Mouse (Mus musculus) intestine, postnatal 0 days (tissue): ENCODE measurements at regions not wholly inside any gene's neighbourhood (a gene's known extent, or its start where the extent isn't known, plus 50 kb on each side); places are given as distances from the start of the nearest gene placed in this dataset.

Experiments
- ATAC-seq: fragments of 200-750 bp; cut with Nextera tagmentation; 2 replicates; pipeline ENCODE4 v1.8.0; 2017; ENCODE audit warnings: mild to moderate bottlenecking, moderate TSS enrichment, moderate library complexity
- H3K27ac ChIP-seq: fragments of 300-500 bp; sonication (generic); 2 replicates; pipeline ENCODE4 v1.5.1; 2014; ENCODE audit warnings: mild to moderate bottlenecking, low read depth, low read length, moderate library complexity
- H3K27me3 ChIP-seq: fragments of 300-500 bp; sonication (generic); replicated peaks from 2 replicates; pipeline ENCODE4 v1.6.1; 2014; ENCODE audit warnings: low read length, mixed read lengths; ENCODE audit not compliant: control insufficient read depth, insufficient read depth
- H3K36me3 ChIP-seq: fragments of 300-500 bp; sonication (generic); 2 replicates; pipeline ENCODE4 v1.6.1; 2014; ENCODE audit warnings: mild to moderate bottlenecking, moderate library complexity; ENCODE audit not compliant: control insufficient read depth, insufficient read depth
- H3K4me1 ChIP-seq: fragments of 300-500 bp; sonication (generic); replicated peaks from 2 replicates; pipeline ENCODE4 v1.6.1; 2014; ENCODE audit warnings: antibody characterized with exemption, low read length, mixed read lengths; ENCODE audit not compliant: control insufficient read depth, insufficient read depth
- H3K4me2 ChIP-seq: fragments of 300-500 bp; sonication (generic); replicated peaks from 2 replicates; pipeline ENCODE4 v1.6.1; 2014; ENCODE audit warnings: low read depth, mild to moderate bottlenecking, moderate library complexity
- H3K4me3 ChIP-seq: fragments of 300-500 bp; sonication (generic); 2 replicates; pipeline ENCODE4 v1.5.1; 2014; ENCODE audit warnings: low read depth, low read length
- H3K9ac ChIP-seq: fragments of 300-500 bp; sonication (generic); 2 replicates; pipeline ENCODE4 v1.6.1; 2014; ENCODE audit warnings: mild to moderate bottlenecking, low read depth, low read length
- H3K9me3 ChIP-seq: fragments of 300-500 bp; sonication (generic); 2 replicates; pipeline ENCODE4 v1.6.1; 2016; ENCODE audit warnings: mixed run types; ENCODE audit not compliant: control insufficient read depth
- CTCF ChIP-seq: sonication (generic); IDR thresholded peaks from 2 replicates; pipeline ENCODE4 v1.5.1; 2016; ENCODE audit warnings: low read depth, mild to moderate bottlenecking, control low read depth, antibody characterized with exemption, moderate library complexity
- WGBS: fragments of 180-500 bp; shearing (Covaris S2); extraction: QIAGEN DNeasy Blood & Tissue Kit; methylation state at CpG from one replicate; pipeline ENCODE4 v1.1.7; 2014; 5-methylcytosine and 5-hydroxymethylcytosine counted together

- H3K9ac ChIP-seq = no peak overlapping the region
- 79% methylated on average over 3 of the region's 3 CpGs for WGBS
- no peak overlapping the region for H3K4me3 ChIP-seq
- H3K27me3 ChIP-seq = no peaks in the 10 kb centered on the region
- no peaks in the 10 kb centered on the region for H3K4me1 ChIP-seq
- H3K4me2 ChIP-seq = no peak overlapping the region
- no peaks in the 10 kb centered on the region for H3K9me3 ChIP-seq
- H3K27ac ChIP-seq = no peak overlapping the region
- no peak for ATAC-seq
- no peaks in the 10 kb centered on the region for H3K36me3 ChIP-seq
- no peak for TF ChIP-seq CTCF
Observed at GRCm38 (mm10) chr1:149038188-149038967, 922.7 kb downstream of the Pla2g4a start.

DNA sequence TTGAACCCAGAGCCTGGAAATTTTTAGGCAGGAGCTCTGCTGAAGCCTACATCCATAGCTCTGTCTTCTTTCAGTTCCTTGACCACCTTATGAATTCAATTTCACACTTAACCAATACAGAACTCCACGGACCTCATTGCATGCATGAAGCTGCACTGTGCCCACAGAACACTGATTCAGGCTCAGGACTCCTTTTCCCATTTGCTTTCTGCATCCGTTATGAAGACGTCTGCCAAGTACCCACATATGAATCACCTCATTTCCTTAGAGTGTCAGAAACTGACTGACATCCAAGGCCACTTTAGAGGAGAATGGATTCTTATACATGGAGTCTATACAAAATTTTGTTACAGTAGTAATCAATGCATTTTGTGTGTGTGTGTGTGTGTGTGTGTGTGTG, 932.8 kb downstream of the Pla2g4a start:
- WGBS = 78% methylated on average over 3 of the region's 3 CpGs
- Histone ChIP-seq H3K4me3 (no peak overlapping the region), H3K4me2 (no peak overlapping the region), H3K36me3 (no peaks in the 10 kb centered on the region), H3K9ac (no peak overlapping the region), H3K4me1 (no peaks in the 10 kb centered on the region), H3K9me3 (no peaks in the 10 kb centered on the region), H3K27me3 (no peaks in the 10 kb centered on the region), H3K27ac (no peak overlapping the region)
- ATAC-seq = no peak
- TF ChIP-seq CTCF = no peak

- Histone ChIP-seq H3K4me3 (no peak overlapping the region), H3K36me3 (no peaks in the 10 kb centered on the region), H3K9me3 (no peaks in the 10 kb centered on the region), H3K27me3 (no peaks in the 10 kb centered on the region), H3K4me2 (no peak overlapping the region), H3K9ac (no peak overlapping the region), H3K27ac (no peak overlapping the region), H3K4me1 (no peaks in the 10 kb centered on the region)
- TF ChIP-seq CTCF = no peak
- ATAC-seq = no peak
Observed at GRCm38 (mm10) chr1:149021734-149022133, 939.4 kb downstream of the Pla2g4a start.

DNA sequence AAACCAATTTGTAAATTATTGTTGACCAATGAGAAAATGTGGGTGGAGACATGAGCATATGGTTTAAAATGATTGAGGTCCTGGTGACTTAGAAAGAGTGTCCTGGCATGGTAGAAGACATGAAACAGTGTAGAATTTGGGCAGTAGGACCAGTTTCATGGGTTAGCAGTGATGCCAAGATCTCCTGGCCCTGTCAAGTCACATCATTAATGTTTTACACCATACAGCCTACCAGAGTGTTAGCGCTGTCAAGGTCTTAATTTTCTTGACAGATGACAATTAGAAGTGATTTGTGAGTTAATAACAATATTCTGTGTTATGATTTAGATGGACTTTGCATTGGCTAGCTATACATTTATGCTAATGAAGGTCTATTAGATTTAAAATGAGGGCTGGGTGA, 939.8 kb downstream of the Pla2g4a start:
- Histone ChIP-seq H3K4me3 (no peak overlapping the region), H3K27me3 (no peaks in the 10 kb centered on the region), H3K9me3 (no peaks in the 10 kb centered on the region), H3K27ac (no peak overlapping the region), H3K9ac (no peak overlapping the region), H3K4me2 (no peak overlapping the region), H3K36me3 (no peaks in the 10 kb centered on the region), H3K4me1 (no peaks in the 10 kb centered on the region)
- TF ChIP-seq CTCF = no peak
- ATAC-seq = no peak
- WGBS = 100% methylated on average over 1 of the region's 1 CpGs

- H3K9ac ChIP-seq = no peak overlapping the region
- WGBS = 66% methylated on average over 4 of the region's 4 CpGs
- ATAC-seq = no peak
- no peak overlapping the region for H3K27ac ChIP-seq
- no peak overlapping the region for H3K4me2 ChIP-seq
- no peaks in the 10 kb centered on the region for H3K4me1 ChIP-seq
- no peaks in the 10 kb centered on the region for H3K9me3 ChIP-seq
- no peaks in the 10 kb centered on the region for H3K36me3 ChIP-seq
- no peak for TF ChIP-seq CTCF
- no peaks in the 10 kb centered on the region for H3K27me3 ChIP-seq
- H3K4me3 ChIP-seq = no peak overlapping the region
Observed at GRCm38 (mm10) chr1:149014559-149014958, 946.5 kb downstream of the Pla2g4a start.

DNA sequence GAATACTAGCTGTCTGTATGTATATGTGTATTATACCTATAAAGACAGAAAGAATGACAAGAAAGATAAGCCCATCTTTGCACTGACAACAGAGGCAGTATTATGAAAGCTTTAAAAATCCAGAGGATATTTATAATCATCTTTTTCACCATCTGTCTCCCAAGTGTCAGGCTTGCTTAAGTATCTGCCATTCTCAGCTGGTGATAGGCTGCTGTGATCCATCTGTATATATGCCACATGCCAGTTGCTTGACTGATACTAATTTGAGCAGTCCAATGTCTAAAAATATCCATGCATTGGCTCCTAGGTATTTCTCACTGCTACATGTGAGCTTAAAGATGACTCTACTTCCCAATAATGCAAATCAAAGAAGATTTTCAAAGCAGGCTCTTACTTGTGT, 950.3 kb downstream of the Pla2g4a start:
- no peak for ATAC-seq
- H3K4me3 ChIP-seq = no peak overlapping the region
- TF ChIP-seq CTCF = no peak
- H3K27ac ChIP-seq = no peak overlapping the region
- no peaks in the 10 kb centered on the region for H3K9me3 ChIP-seq
- no peaks in the 10 kb centered on the region for H3K4me1 ChIP-seq
- H3K36me3 ChIP-seq = no peaks in the 10 kb centered on the region
- no peak overlapping the region for H3K9ac ChIP-seq
- H3K27me3 ChIP-seq = no peaks in the 10 kb centered on the region
- no peak overlapping the region for H3K4me2 ChIP-seq

DNA sequence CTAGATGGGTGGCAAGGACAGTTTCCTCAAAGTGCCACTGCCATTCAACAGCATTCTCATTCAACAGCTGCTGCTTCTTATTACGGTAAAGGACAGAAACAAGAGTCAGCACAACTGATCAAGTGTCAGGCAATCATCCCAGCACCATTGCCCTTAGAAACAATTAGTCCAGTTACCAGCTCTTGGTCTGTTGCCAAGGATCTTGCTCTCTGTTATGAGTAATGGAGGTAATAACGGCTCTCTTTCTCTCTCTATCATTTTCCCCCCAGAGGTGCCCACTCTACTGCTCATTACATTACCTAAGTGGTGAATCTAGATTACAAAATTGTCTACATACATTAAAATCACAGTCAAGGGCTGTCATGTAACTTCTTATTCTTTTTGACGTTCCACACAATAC, 961.0 kb downstream of the Pla2g4a start:
- Histone ChIP-seq H3K9ac (no peak overlapping the region), H3K27me3 (no peaks in the 10 kb centered on the region), H3K27ac (no peak overlapping the region), H3K4me2 (no peak overlapping the region), H3K4me1 (no peaks in the 10 kb centered on the region), H3K4me3 (no peak overlapping the region), H3K9me3 (no peaks in the 10 kb centered on the region), H3K36me3 (no peaks in the 10 kb centered on the region)
- ATAC-seq = no peak
- no peak for TF ChIP-seq CTCF
- 60% methylated on average over 3 of the region's 3 CpGs for WGBS
